Mouse (Mus musculus) left cerebral cortex, adult 2 months (tissue): Measurements from ENCODE around the gene Defb13. TPM values are rescaled to one million over a fixed set of nuclear protein-coding genes. Genes with fewer than 3 reads are reported as not detected.
A peak's percentile ranks its signal among the peaks of the same experiment; 100 is the strongest.

Source experiments
- DNase-seq, 2 experiments: peaks; one replicate each; pipeline ENCODE4 v3.0.0; 2021 to 2022; ENCODE audit warnings: low spot score in 2 of 2, mixed read lengths in 1 of 2; ENCODE audit errors: extremely low spot score in 1 of 2
- H3K27ac ChIP-seq: fragments of 200-600 bp; 2 replicates; pipeline ENCODE4 v1.8.1; 2022
- H3K4me3 ChIP-seq: fragments of 200-600 bp; 2 replicates; pipeline ENCODE4 v1.8.1; 2022
- CTCF ChIP-seq: fragments of 200-600 bp; IDR thresholded peaks from 2 replicates; pipeline ENCODE4 v1.8.1; 2022; ENCODE audit warnings: antibody characterized with exemption, mild to moderate bottlenecking, moderate library complexity
- intact Hi-C: fragments of 180-260 bp; cut with DNase I; formaldehyde crosslinking; loops from one replicate; pipeline ENCODE4 v1.15.1; 2025
- total RNA-seq, 2 experiments: library from RNA; stranded (reverse); gene quantifications; 2 replicates each; pipeline ENCODE4 v1.2.3; 2021

Defb13 gene
- total RNA-seq, 2 experiments from 2014 or later: not detected

- DNase-seq: no peak
- intact Hi-C loops: no loop called here
- Histone ChIP-seq H3K4me3 (no peak within 1 kb of the TSS), H3K27ac (no peak within 1 kb of the TSS)
- TF ChIP-seq CTCF: no peak
These were observed 22.9 kb downstream of the Defb13 start, which contains the start of gene Ccdc70 for GRCm38 (mm10) chr8:21969475-21969874. TSS of gene Ccdc70 (plus strand) at chr8:21969775.

- intact Hi-C loops: no loop called here
- no peak for TF ChIP-seq CTCF
- DNase-seq: no peak
- H3K4me3 ChIP-seq: no peak overlapping the region
- H3K27ac ChIP-seq: no peak overlapping the region
These were observed 31.6 kb downstream of the Defb13 start for GRCm38 (mm10) chr8:21978193-21978592.

GRCm38 (mm10) chr8:21981664-21982337 lies 35.2 kb downstream of the Defb13 start:
- Histone ChIP-seq H3K27ac (no peak overlapping the region), H3K4me3 (no peak overlapping the region)
- peak; percentile 22 to 32 for DNase-seq
- peak; percentile 67 for TF ChIP-seq CTCF
- intact Hi-C loops: loop anchor here (5.0 kb wide), 1 partner anchor 974 kb away; no protein-coding TSS in a partner anchor

- H3K4me3 ChIP-seq: no peak overlapping the region
- TF ChIP-seq CTCF: peak; percentile 88
- H3K27ac ChIP-seq: no peak overlapping the region
- DNase-seq: peak; percentile 53 to 65
- intact Hi-C loops: loop anchor here (5.0 to 10.0 kb wide), 3 partner anchors 55 to 403 kb away; partner anchors contain the start of genes Nek3 and Slc25a15
These were observed 45.6 kb downstream of the Defb13 start for GRCm38 (mm10) chr8:21992184-21992583.

GRCm38 (mm10) chr8:21995181-21995580 lies 48.6 kb downstream of the Defb13 start:
- no peak for DNase-seq
- TF ChIP-seq CTCF: no peak
- Histone ChIP-seq H3K27ac (no peak overlapping the region), H3K4me3 (no peak overlapping the region)
- intact Hi-C loops: loop anchor here (10.0 kb wide), 1 partner anchor 400 kb away; the partner anchor contains the start of gene Slc25a15

Other genes starting within 250 kb of the Defb13 start
- not detected for gene AY761184, start 243.1 kb upstream of the Defb13 start, total RNA-seq
- gene Defa24, start 212.3 kb upstream of the Defb13 start, total RNA-seq: not detected
- not detected for gene Defb50, start 123.2 kb upstream of the Defb13 start, total RNA-seq
- not detected for gene Defb2, start 106.8 kb upstream of the Defb13 start, total RNA-seq
- gene Defb10, start 87.9 kb upstream of the Defb13 start, total RNA-seq: not detected
- not detected for gene Defb9, start 61.3 kb upstream of the Defb13 start, total RNA-seq
- gene Defb11, start 40.4 kb upstream of the Defb13 start, total RNA-seq: not detected
- gene Defb15, start 14.1 kb upstream of the Defb13 start, total RNA-seq: not detected
- not detected for gene Defb35, start 8.4 kb upstream of the Defb13 start, total RNA-seq
- gene Fam90a1a, start 12.0 kb downstream of the Defb13 start, total RNA-seq: not detected
- gene Ccdc70, start 23.0 kb downstream of the Defb13 start, total RNA-seq: not detected
- 1 to 10 TPM; 1.9 to 2.1 TPM for gene Atp7b, start 113.5 kb downstream of the Defb13 start, total RNA-seq
- 10 to 100 TPM; 30.6 to 32.0 TPM for gene Alg11, start 114.0 kb downstream of the Defb13 start, total RNA-seq
- not detected for gene Nek5, start 178.3 kb downstream of the Defb13 start, total RNA-seq
- 1 to 10 TPM; 1.3 to 1.9 TPM for gene Nek3, start 219.7 kb downstream of the Defb13 start, total RNA-seq
- gene Ckap2, start 239.1 kb downstream of the Defb13 start, total RNA-seq: under 1 TPM; 0.34 to 0.70 TPM
- gene Vps36, start 246.0 kb downstream of the Defb13 start, total RNA-seq: 10 to 100 TPM; 23.6 to 25.7 TPM